Mouse (Mus musculus) neural tube, embryonic 12.5 days (tissue): ENCODE results near the gene Mn1. TPM values are rescaled to one million over a fixed set of nuclear protein-coding genes. Genes with fewer than 3 reads are reported as not detected.
A peak's percentile ranks its signal among the peaks of the same experiment; 100 is the strongest.

ENCODE experiments used
- ATAC-seq: fragments of 200-750 bp; cut with Nextera tagmentation; 2 replicates; pipeline ENCODE4 v1.8.0; 2017; ENCODE audit warnings: low read depth, mild to moderate bottlenecking, moderate TSS enrichment, moderate library complexity; ENCODE audit not compliant: low FRiP score
- H3K27ac ChIP-seq: fragments of 300-500 bp; sonication (generic); 2 replicates; pipeline ENCODE4 v1.5.1; 2016
- H3K27me3 ChIP-seq: fragments of 300-500 bp; sonication (generic); replicated peaks from 2 replicates; pipeline ENCODE4 v1.6.1; 2016; ENCODE audit warnings: mild to moderate bottlenecking
- H3K36me3 ChIP-seq: fragments of 300-500 bp; sonication (generic); 2 replicates; pipeline ENCODE4 v1.6.1; 2016; ENCODE audit warnings: mild to moderate bottlenecking
- H3K4me1 ChIP-seq: fragments of 300-500 bp; sonication (generic); 2 replicates; pipeline ENCODE4 v1.6.1; 2016
- H3K4me2 ChIP-seq: fragments of 300-500 bp; sonication (generic); replicated peaks from 2 replicates; pipeline ENCODE4 v1.6.1; 2016; ENCODE audit warnings: mild to moderate bottlenecking
- H3K4me3 ChIP-seq: fragments of 300-500 bp; sonication (generic); 2 replicates; pipeline ENCODE4 v1.5.1; 2016
- H3K9ac ChIP-seq: fragments of 300-500 bp; sonication (generic); 2 replicates; pipeline ENCODE4 v1.6.1; 2016; ENCODE audit warnings: mild to moderate bottlenecking
- H3K9me3 ChIP-seq: fragments of 300-500 bp; sonication (generic); 2 replicates; pipeline ENCODE4 v1.6.1; 2016; ENCODE audit warnings: mild to moderate bottlenecking
- WGBS: fragments of 180-500 bp; shearing (Covaris S2); methylation state at CpG from one replicate; pipeline ENCODE4 v1.1.7; 2016; 5-methylcytosine and 5-hydroxymethylcytosine counted together
- polyA plus RNA-seq: library from polyadenylated mRNA; unstranded; fragments of >200 nt; fragmentation: Nextera tagmentation; extraction: Ambion mirVana; gene quantifications from 2 replicates; pipeline ENCODE4 v1.2.1, GENCODE M21; 2016

The Mn1 gene
- polyA plus RNA-seq, 1 experiment from 2014 or later = 25.8 TPM

DNA sequence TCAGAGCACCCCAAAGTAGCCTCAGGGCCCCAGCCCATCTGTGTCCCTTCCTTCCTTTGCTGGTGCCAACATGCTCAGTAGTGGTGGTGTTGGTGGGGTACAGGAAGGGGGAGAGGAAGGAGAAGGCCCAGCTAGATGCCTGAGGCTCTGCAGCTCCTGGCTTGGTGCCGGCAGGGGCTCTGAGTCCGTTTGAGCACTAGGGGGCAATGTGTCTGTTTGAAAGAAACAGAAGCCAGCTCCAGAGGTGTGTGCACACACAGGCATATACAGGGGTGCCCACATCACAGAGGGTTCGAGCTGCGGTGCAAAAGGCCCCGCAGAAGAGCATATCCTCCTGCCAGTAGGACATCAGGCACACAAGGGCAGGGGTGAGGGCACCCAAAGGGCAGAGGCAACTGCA lies 3.0 kb upstream of the Mn1 start:
- Histone ChIP-seq H3K27ac (no peak overlapping the region), H3K36me3 (peaks cover 3% of the 10 kb centered on the region; the same call in 1 of the 2 replicates), H3K4me1 (peaks cover 40% of the 10 kb centered on the region), H3K9ac (no peak overlapping the region), H3K4me2 (peak overlapping the region; percentile 98), H3K4me3 (no peak overlapping the region), H3K9me3 (no peaks in the 10 kb centered on the region), H3K27me3 (0 out of 2 replicates have a peak, but pooled peaks cover 10% of the 10 kb centered on the region)
- peak; percentile 7; the same call in 1 of the 2 replicates for ATAC-seq
- 1% methylated on average over 5 of the region's 5 CpGs for WGBS

DNA sequence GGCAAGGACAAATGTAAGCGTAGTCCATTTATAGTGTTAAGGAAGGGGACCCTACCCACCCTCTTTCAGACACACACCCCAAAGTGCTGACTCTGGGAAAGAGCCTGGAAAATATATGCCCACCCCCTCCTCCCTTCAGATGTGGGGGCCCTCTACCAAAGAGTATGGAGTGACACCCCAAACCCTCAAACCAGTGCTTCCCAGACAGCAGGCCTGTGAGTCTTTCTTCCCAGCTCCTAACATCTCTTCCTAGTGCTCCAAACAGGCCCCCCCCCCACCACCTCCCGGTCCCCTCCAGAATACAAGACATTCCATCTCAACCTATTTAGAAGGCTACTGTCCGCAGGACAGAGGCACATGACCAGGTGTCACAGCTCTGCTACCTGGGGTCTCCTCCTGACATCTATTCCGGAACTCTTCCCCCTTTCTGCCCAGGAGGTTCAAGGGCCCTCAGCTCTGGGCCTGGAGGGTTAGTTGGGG lies 2.4 kb upstream of the Mn1 start:
- Histone ChIP-seq H3K4me1 (peaks cover 46% of the 10 kb centered on the region), H3K27me3 (0 out of 2 replicates have a peak, but pooled peaks cover 12% of the 10 kb centered on the region), H3K4me3 (no peak overlapping the region), H3K36me3 (peaks cover 9% of the 10 kb centered on the region), H3K9me3 (no peaks in the 10 kb centered on the region), H3K4me2 (peak overlapping the region; percentile 98), H3K9ac (0 out of 2 replicates have a peak overlapping the region, but pooled peaks have one; percentile 17), H3K27ac (no peak overlapping the region)
- WGBS = 28% methylated on average over 4 of the region's 4 CpGs
- ATAC-seq = no peak

DNA sequence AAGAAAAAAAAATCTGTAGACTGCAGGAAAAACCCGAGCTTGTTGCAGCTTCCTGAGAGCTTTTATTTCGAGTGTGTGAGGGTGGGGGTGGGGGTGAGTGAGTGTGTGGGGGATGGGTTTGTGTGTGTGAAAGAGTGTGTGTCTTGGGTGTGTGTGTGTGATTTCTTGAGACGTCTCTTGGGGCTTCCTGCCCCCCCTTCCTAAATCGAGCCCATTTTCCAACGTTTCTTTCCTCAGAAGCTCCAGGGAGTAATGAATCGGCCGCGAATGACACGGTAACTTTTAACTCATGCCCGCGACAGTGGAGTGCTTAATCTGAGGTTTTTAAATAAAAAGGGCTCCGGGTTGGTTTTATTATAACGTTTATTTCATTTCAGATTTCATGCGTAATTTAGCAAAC lies 1.6 kb upstream of the Mn1 start:
- peaks cover 54% of the 10 kb centered on the region for H3K4me1 ChIP-seq
- under 1% methylated on average over 14 of the region's 14 CpGs for WGBS
- H3K9me3 ChIP-seq = no peaks in the 10 kb centered on the region
- peak overlapping the region; percentile 98 for H3K4me2 ChIP-seq
- 0 out of 2 replicates have a peak, but pooled peaks cover 10% of the 10 kb centered on the region for H3K27me3 ChIP-seq
- peaks cover 16% of the 10 kb centered on the region for H3K36me3 ChIP-seq
- peak overlapping the region; percentile 17; the same call in 1 of the 2 replicates for H3K9ac ChIP-seq
- peak overlapping the region; percentile 95 for H3K4me3 ChIP-seq
- no peak overlapping the region for H3K27ac ChIP-seq
- no peak for ATAC-seq

DNA sequence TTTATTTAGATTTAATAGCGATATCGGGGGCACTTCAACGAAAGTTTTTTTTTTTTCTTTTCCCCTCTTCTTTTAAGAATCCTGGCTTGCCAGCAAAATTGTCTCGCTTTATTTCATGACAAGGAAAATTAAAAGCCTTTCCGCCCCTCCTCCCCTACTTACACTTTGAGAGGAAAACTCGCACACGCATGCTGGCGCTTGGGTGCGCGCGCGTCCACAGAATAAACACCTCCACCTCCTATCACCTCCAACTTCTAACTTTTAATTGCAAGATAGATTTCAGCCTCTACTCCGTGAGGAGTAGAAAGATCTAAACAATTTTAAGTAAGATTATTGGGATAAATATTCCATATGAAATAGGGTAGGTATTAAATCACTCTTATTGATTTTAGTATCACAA lies 1.1 kb upstream of the Mn1 start:
- ATAC-seq = no peak
- Histone ChIP-seq H3K36me3 (peaks cover 21% of the 10 kb centered on the region), H3K9me3 (no peaks in the 10 kb centered on the region), H3K4me1 (peaks cover 59% of the 10 kb centered on the region), H3K4me3 (peak overlapping the region; percentile 95), H3K27me3 (0 out of 2 replicates have a peak, but pooled peaks cover 10% of the 10 kb centered on the region), H3K27ac (0 out of 2 replicates have a peak overlapping the region, but pooled peaks have one; percentile 90), H3K4me2 (peak overlapping the region; percentile 98), H3K9ac (peak overlapping the region; percentile 97)
- 0% methylated on average over 13 of the region's 13 CpGs for WGBS

DNA sequence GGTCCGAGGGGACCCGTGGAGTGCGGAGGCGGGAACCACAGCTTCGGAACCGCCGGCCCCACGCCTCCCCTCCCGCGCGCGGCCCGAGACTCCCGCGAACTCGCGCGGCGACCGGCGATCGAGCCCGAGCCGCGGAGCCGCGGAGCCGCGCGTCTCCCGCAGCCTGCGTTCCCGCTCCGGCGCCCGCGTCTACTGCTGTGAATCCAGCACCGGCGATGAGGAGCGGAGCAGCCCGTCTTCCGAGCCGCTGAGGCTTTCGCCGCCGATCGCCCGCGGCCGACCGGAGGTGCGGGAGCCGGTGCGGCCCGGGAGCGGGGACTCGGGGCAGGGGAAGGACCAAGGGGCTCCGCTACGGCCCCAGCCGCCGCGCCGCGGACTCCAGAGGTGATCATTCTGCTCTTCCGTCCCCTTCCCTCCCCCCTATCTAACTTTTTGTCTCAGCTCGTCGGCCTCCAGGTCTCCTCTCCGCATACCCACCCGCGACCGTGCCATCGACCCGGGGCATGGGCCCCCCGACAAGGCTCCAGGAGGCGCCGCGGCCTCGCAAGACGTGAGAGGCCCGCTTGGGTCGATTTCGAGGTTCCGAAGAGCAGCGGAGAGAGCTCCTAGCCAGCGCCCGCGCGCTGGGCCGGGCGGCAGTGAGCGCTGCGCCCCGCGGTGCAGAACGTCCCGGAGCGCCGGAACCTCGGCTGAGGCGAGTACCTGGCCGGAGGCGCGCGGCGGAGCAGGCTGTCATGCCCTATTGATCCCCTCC lies 393 bp downstream of the Mn1 start:
- no peaks in the 10 kb centered on the region for H3K9me3 ChIP-seq
- no peak for ATAC-seq
- under 1% methylated on average over 105 of the region's 105 CpGs for WGBS
- H3K36me3 ChIP-seq = peaks cover 33% of the 10 kb centered on the region
- peak overlapping the region; percentile 90 for H3K27ac ChIP-seq
- peak overlapping the region; percentile 98 for H3K4me2 ChIP-seq
- peaks cover 73% of the 10 kb centered on the region for H3K4me1 ChIP-seq
- H3K27me3 ChIP-seq = 0 out of 2 replicates have a peak, but pooled peaks cover 4% of the 10 kb centered on the region
- H3K4me3 ChIP-seq = peak overlapping the region; percentile 95
- peak overlapping the region; percentile 97 for H3K9ac ChIP-seq

DNA sequence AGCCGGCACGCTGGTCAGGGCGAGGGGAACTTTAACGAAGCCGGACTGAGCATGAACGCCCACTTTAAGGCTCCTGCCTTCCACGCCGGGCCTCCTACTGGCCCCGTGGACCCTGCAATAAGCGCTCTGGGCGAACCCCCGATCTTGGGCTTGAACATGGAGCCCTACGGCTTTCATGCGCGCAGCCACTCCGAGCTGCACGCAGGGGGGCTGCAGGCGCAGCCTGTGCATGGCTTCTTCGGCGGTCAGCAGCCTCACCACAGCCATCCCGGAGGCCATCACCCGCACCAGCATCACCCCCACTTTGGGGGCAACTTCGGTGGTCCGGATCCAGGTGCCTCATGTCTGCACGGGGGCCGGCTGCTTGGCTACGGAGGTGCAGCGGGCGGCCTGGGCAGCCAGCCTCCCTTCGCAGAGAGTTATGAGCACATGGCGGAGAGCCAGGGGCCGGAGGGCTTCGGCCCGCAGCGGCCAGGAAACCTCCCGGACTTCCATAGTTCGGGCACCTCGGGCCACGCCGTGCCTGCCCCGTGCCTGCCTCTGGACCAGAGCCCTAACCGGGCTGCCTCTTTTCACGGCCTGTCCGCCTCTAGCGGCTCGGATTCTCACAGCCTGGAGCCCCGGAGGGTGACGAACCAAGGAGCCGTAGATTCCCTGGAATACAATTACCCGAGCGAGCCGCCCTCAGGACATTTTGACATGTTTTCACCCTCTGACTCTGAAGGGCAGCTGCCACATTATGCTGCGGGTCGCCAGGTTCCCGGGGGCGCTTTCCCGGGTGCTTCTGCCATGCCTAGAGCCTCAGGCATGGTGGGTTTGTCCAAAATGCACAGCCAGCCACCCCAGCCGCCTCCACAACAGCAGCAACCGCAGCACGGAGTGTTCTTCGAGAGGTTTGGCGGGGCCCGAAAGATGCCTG lies 1.3 kb downstream of the Mn1 start:
- ATAC-seq = no peak
- under 1% methylated on average over 63 of the region's 63 CpGs for WGBS
- H3K4me1 ChIP-seq = peaks cover 79% of the 10 kb centered on the region
- peak overlapping the region; percentile 97 for H3K9ac ChIP-seq
- H3K36me3 ChIP-seq = peaks cover 33% of the 10 kb centered on the region
- 0 out of 2 replicates have a peak, but pooled peaks cover 4% of the 10 kb centered on the region for H3K27me3 ChIP-seq
- no peaks in the 10 kb centered on the region for H3K9me3 ChIP-seq
- H3K27ac ChIP-seq = 0 out of 2 replicates have a peak overlapping the region, but pooled peaks have one; percentile 90
- peak overlapping the region; percentile 95 for H3K4me3 ChIP-seq
- H3K4me2 ChIP-seq = peak overlapping the region; percentile 98

DNA sequence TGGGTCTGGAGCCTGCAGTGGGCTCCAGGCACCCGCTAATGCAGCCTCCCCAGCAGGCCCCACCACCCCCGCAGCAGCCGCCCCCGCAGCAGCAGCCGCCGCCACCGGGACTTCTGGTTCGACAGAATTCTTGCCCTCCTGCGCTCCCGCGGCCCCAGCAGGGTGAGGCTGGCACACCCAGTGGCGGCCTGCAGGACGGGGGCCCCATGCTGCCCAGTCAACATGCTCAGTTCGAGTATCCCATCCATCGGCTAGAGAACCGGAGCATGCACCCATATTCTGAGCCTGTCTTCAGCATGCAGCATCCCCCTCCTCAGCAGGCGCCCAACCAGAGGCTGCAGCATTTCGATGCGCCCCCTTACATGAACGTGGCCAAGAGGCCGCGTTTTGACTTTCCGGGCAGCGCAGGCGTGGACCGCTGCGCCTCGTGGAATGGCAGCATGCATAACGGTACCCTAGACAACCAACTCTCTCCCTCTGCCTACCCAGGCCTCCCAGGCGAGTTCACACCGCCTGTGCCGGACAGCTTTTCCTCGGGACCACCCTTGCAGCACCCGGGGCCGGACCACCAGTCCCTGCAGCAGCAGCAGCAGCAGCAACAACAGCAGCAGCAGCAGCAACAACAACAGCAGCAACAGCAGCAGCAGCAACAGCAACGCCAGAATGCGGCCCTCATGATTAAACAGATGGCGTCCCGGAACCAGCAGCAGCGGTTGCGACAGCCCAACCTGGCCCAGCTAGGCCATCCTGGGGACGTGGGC lies 2.1 kb downstream of the Mn1 start:
- peak overlapping the region; percentile 98 for H3K4me2 ChIP-seq
- ATAC-seq = no peak
- peak overlapping the region; percentile 97 for H3K9ac ChIP-seq
- 0 out of 2 replicates have a peak, but pooled peaks cover 4% of the 10 kb centered on the region for H3K27me3 ChIP-seq
- WGBS = 2% methylated on average over 42 of the region's 42 CpGs
- H3K4me1 ChIP-seq = peaks cover 82% of the 10 kb centered on the region
- peak overlapping the region; percentile 95 for H3K4me3 ChIP-seq
- H3K9me3 ChIP-seq = no peaks in the 10 kb centered on the region
- no peak overlapping the region; the same call in 1 of the 2 replicates for H3K27ac ChIP-seq
- H3K36me3 ChIP-seq = peaks cover 33% of the 10 kb centered on the region

DNA sequence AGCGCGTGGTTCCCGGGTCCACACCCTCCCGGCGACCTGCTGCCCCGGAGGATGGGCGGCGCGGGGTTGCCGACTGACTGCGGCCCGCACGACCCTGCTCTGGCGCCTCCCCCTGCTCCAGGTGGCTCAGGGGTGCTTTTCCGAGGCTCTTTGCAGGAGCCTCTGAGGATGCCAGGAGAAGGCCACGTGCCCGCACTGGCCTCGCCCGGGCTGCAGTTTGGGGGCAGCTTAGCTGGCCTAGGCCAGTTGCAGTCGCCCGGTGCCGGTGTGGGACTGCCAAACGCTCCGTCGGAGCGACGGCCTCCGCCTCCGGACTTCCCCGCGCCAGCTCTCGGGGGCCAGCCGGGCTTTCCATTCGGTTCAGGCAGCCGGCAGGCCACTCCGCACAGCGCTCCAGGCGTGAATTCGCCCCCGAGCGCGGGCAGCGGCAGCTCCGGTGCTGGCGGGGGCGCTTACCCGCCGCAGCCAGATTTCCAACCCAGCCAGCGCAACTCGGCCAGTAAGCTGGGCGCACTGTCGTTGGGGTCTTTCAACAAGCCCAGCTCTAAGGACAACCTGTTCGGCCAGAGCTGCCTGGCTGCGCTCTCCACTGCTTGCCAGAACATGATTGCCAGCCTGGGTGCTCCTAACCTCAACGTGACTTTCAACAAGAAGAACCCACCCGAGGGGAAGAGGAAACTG lies 3.0 kb downstream of the Mn1 start:
- H3K4me1 ChIP-seq = peaks cover 82% of the 10 kb centered on the region

DNA sequence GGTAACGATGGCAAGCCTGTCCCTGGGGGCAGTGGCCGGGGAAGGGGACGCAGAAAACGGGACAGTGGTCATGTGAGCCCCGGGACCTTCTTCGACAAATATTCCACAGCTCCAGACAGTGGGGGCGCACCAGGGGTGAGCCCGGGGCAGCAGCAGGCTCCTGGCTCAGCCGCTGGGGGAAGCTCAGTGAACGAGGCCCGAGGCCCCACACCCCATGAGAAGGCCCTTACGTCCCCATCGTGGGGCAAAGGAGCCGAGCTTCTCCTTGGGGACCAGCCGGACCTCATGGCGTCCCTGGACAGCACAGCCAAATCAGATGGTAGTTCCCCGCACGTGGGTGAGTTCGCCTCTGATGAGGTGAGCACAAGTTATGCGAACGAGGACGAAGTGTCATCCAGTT lies 3.7 kb downstream of the Mn1 start:
- 26% methylated on average over 22 of the region's 22 CpGs for WGBS

More for the DNA sequence above, 3.0 kb downstream of the Mn1 start:
- 2% methylated on average over 56 of the region's 56 CpGs for WGBS
- Histone ChIP-seq H3K9me3 (no peaks in the 10 kb centered on the region), H3K4me3 (peak overlapping the region; percentile 95), H3K27ac (no peak overlapping the region), H3K36me3 (peaks cover 33% of the 10 kb centered on the region), H3K27me3 (0 out of 2 replicates have a peak, but pooled peaks cover 4% of the 10 kb centered on the region), H3K9ac (peak overlapping the region; percentile 97), H3K4me2 (peak overlapping the region; percentile 98)
- no peak for ATAC-seq

DNA sequence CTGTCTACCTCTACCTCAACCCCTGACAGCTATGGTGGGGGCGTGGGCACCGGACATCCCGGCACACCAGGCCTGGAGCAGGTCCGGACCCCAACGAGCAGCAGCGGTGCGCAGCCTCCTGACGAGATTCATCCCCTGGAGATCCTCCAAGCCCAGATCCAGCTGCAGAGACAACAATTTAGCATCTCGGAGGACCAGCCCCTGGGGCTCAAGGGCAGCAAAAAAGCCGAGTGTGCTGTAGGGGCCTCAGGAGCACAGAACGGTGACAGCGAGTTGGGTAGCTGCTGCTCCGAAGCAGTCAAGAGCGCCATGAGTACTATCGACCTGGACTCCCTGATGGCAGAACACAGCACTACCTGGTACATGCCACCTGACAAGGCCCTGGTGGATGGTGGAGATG lies 4.3 kb downstream of the Mn1 start:
- H3K9ac ChIP-seq = peak overlapping the region; percentile 97
- H3K9me3 ChIP-seq = no peaks in the 10 kb centered on the region
- peak overlapping the region; percentile 98 for H3K4me2 ChIP-seq
- no peak overlapping the region for H3K27ac ChIP-seq
- peak overlapping the region; percentile 95 for H3K4me3 ChIP-seq
- peaks cover 33% of the 10 kb centered on the region for H3K36me3 ChIP-seq
- no peak for ATAC-seq
- 55% methylated on average over 15 of the region's 15 CpGs for WGBS
- 0 out of 2 replicates have a peak, but pooled peaks cover 4% of the 10 kb centered on the region for H3K27me3 ChIP-seq
- peaks cover 84% of the 10 kb centered on the region for H3K4me1 ChIP-seq

More for the DNA sequence above, 3.7 kb downstream of the Mn1 start:
- Histone ChIP-seq H3K4me2 (peak overlapping the region; percentile 98), H3K9ac (peak overlapping the region; percentile 97), H3K4me1 (peaks cover 79% of the 10 kb centered on the region), H3K4me3 (peak overlapping the region; percentile 95), H3K9me3 (no peaks in the 10 kb centered on the region), H3K27ac (no peak overlapping the region), H3K36me3 (peaks cover 33% of the 10 kb centered on the region), H3K27me3 (0 out of 2 replicates have a peak, but pooled peaks cover 4% of the 10 kb centered on the region)
- no peak for ATAC-seq
